Mouse (Mus musculus): Measurements from ENCODE around the gene Trim27.

GRCm38 (mm10) chr13:21242408-21243125 lies 63.3 kb downstream of the Trim27 start:
- TF ChIP-seq CTCF (IDR thresholded peaks at IDR 0.05; ENCODE audit: low read depth) (no peak), EP300 (IDR thresholded peaks at IDR 0.05; ENCODE audit: low read depth) (no peak)
